ENCODE assay signal across 36 mouse cellular contexts in the genomic region with DNA sequence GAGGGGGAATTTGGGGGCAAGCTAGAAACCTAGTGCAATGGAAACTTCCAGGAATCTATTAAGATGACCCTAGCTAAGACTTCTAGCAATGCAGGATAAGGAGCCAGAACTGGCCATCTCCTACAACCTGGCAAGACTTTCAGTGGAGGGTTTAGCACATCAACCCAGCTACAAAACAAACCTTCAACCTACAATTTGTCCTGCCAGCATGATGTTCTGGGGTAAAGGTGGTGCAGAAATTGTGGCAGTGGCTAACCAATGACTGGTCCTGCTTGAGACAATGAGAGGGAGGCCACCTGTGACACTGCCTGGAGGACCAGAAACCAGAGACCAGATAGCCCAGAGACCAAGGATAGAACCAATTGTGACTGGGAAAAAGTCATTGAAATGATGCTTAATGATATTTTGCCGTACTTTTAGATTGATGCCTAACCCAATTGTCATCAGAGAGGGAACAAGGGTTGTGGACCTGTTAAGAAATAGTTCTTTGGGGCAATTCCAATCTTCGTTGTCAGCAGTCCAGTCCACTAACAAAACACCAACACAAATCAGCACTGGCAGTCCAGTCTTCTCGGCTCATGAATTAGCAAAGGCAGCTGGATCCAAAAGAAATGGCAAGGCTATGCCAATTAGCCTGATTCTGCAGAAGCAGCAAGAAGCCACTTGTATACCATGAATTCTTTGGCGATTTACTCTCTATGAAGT. TPM values are rescaled to one million over a fixed set of nuclear protein-coding genes. Genes with fewer than 3 reads are reported as not detected.
"Had no signal": no experiment of that assay in that cellular context is flagged by ENCODE, and none has a peak within 500 bp of the region (broad histone marks: within the 10 kb centered on the region; RNA-seq: fewer than 3 reads in every experiment).

No protein-coding gene starts in this region.

- H3K9ac ChIP-seq: heart, embryonic 12.5 days; heart, embryonic 13.5 days; heart, embryonic 15.5 days; hindbrain, embryonic 12.5 days; hindbrain, embryonic 13.5 days; hindbrain, embryonic 14.5 days; hindbrain, embryonic 15.5 days; intestine, embryonic 15.5 days; kidney, embryonic 15.5 days had no signal

- H3K27ac ChIP-seq: heart, embryonic 10.5 days; heart, embryonic 13.5 days; heart, embryonic 15.5 days; hindbrain, embryonic 10.5 days; hindbrain, embryonic 12.5 days; hindbrain, embryonic 13.5 days; hindbrain, embryonic 14.5 days; hindbrain, embryonic 15.5 days; hindbrain, postnatal 0 days; intestine, embryonic 15.5 days; kidney, embryonic 15.5 days; kidney, postnatal 0 days; layer of hippocampus, adult 2 months had no signal

- H3K4me3 ChIP-seq: heart, embryonic 10.5 days; heart, embryonic 12.5 days; heart, embryonic 13.5 days; heart, embryonic 15.5 days; hindbrain, embryonic 10.5 days; hindbrain, embryonic 12.5 days; hindbrain, embryonic 13.5 days; hindbrain, embryonic 15.5 days; intestine, embryonic 15.5 days; kidney, embryonic 15.5 days; layer of hippocampus, adult 2 months had no signal

- ATAC-seq: hindbrain, embryonic 16.5 days; hindbrain, postnatal 0 days; inflammation-experienced regulatory T-cells, adult 6 months; intestine, embryonic 15.5 days; intestine, embryonic 16.5 days; intestine, postnatal 0 days had no signal

- H3K9me3 ChIP-seq: heart, embryonic 10.5 days; heart, embryonic 12.5 days; heart, embryonic 13.5 days; heart, embryonic 15.5 days; hindbrain, embryonic 10.5 days; hindbrain, embryonic 12.5 days; hindbrain, embryonic 13.5 days; hindbrain, embryonic 15.5 days; intestine, embryonic 15.5 days; kidney, embryonic 15.5 days had no signal

- H3K4me1 ChIP-seq: heart, embryonic 10.5 days; heart, embryonic 12.5 days; heart, embryonic 15.5 days; hindbrain, embryonic 10.5 days; hindbrain, embryonic 12.5 days; hindbrain, embryonic 15.5 days; intestine, embryonic 15.5 days; kidney, embryonic 15.5 days had no signal

- H3K4me2 ChIP-seq: heart, embryonic 11.5 days; heart, embryonic 12.5 days; heart, embryonic 13.5 days; heart, embryonic 15.5 days; hindbrain, embryonic 12.5 days; hindbrain, embryonic 13.5 days; hindbrain, embryonic 14.5 days; hindbrain, embryonic 15.5 days; intestine, embryonic 15.5 days; kidney, embryonic 15.5 days had no signal

- H3K36me3 ChIP-seq: heart, embryonic 15.5 days; hindbrain, embryonic 15.5 days; intestine, embryonic 15.5 days had no signal

- DNase-seq: heart, postnatal 10 days; heart, postnatal 14 days; heart, postnatal 36 days; heart, postnatal 4 days; kidney, adult 11 months; kidney, adult 18-20 months; kidney, adult 2 months; kidney, adult 8-10 months; kidney, adult 9 months; kidney, postnatal 10 days; kidney, postnatal 14 days; kidney, postnatal 25 days; kidney, postnatal 36 days; kidney, postnatal 4 days; layer of hippocampus, adult 9-11 months; layer of hippocampus, postnatal 36 days had no signal

RNA-seq across cellular contexts. Expression of gene Ribc1, which starts 16.9 kb away (rescaled TPM):
- total RNA-seq: layer of hippocampus, adult 18-20 months had no signal
